Mouse (Mus musculus) limb, embryonic 12.5 days (tissue): ENCODE data around the gene Gm21693. TPM values are rescaled to one million over a fixed set of nuclear protein-coding genes. Genes with fewer than 3 reads are reported as not detected.
"Not testable (repeated sequence)": the region's sequence is repeated elsewhere in the genome, so short reads cannot be mapped to it uniquely, and the experiment has no call there.

ENCODE experiments used
- ATAC-seq: fragments of 200-750 bp; cut with Nextera tagmentation; 2 replicates; pipeline ENCODE4 v1.8.0; 2017; ENCODE audit warnings: low read depth, moderate TSS enrichment; ENCODE audit not compliant: insufficient number of reproducible peaks, insufficient read depth, low FRiP score, low TSS enrichment
- H3K27ac ChIP-seq: fragments of 300-500 bp; sonication (generic); 2 replicates; pipeline ENCODE4 v1.5.1; 2016; ENCODE audit warnings: mild to moderate bottlenecking, moderate library complexity
- H3K27me3 ChIP-seq: fragments of 300-500 bp; sonication (generic); 2 replicates; pipeline ENCODE4 v1.6.1; 2016; ENCODE audit warnings: mild to moderate bottlenecking, moderate library complexity
- H3K36me3 ChIP-seq: fragments of 300-500 bp; sonication (generic); 2 replicates; pipeline ENCODE4 v1.6.1; 2016; ENCODE audit warnings: mild to moderate bottlenecking, moderate library complexity
- H3K4me1 ChIP-seq: fragments of 300-500 bp; sonication (generic); replicated peaks from 2 replicates; pipeline ENCODE4 v1.6.1; 2016
- H3K4me2 ChIP-seq: fragments of 300-500 bp; sonication (generic); 2 replicates; pipeline ENCODE4 v1.6.1; 2016; ENCODE audit warnings: mild to moderate bottlenecking, moderate library complexity
- H3K4me3 ChIP-seq: fragments of 300-500 bp; sonication (generic); replicated peaks from 2 replicates; pipeline ENCODE4 v1.5.1; 2016; ENCODE audit warnings: mild to moderate bottlenecking
- H3K9ac ChIP-seq: fragments of 300-500 bp; sonication (generic); replicated peaks from 2 replicates; pipeline ENCODE4 v1.6.1; 2016; ENCODE audit warnings: mild to moderate bottlenecking, moderate library complexity
- H3K9me3 ChIP-seq: fragments of 300-500 bp; sonication (generic); 2 replicates; pipeline ENCODE4 v1.6.1; 2016; ENCODE audit warnings: mild to moderate bottlenecking, moderate library complexity
- WGBS: fragments of 180-500 bp; shearing (Covaris S2); methylation state at CpG from one replicate; pipeline ENCODE4 v1.1.7; 2016; 5-methylcytosine and 5-hydroxymethylcytosine counted together
- polyA plus RNA-seq: library from polyadenylated mRNA; unstranded; fragments of >200 nt; fragmentation: Nextera tagmentation; extraction: Ambion mirVana; gene quantifications from 2 replicates; pipeline ENCODE4 v1.2.1, GENCODE M21; 2016

Gene Gm21693
- not detected in 2 replicates for polyA plus RNA-seq

GRCm38 (mm10) chrY:3345229-3345628, at the start of gene Gm21693:
Gm21693 (minus strand) TSS chrY:3345329.
- H3K4me3 ChIP-seq, H3K4me2 ChIP-seq, H3K27me3 ChIP-seq, H3K9ac ChIP-seq, H3K36me3 ChIP-seq, ATAC-seq, H3K9me3 ChIP-seq, H3K27ac ChIP-seq, H3K4me1 ChIP-seq: not testable (repeated sequence)
- WGBS = no CpG with 5 or more reads among the region's 9 CpGs

GRCm38 (mm10) chrY:3340661-3341060, 4.5 kb downstream of the Gm21693 start:
- H3K36me3 ChIP-seq, H3K4me1 ChIP-seq, ATAC-seq, H3K27me3 ChIP-seq, H3K9me3 ChIP-seq, H3K27ac ChIP-seq, H3K4me2 ChIP-seq, H3K9ac ChIP-seq, H3K4me3 ChIP-seq: not testable (repeated sequence)
- no CpG with 5 or more reads among the region's 11 CpGs for WGBS

GRCm38 (mm10) chrY:3306349-3306748, 38.8 kb downstream of the Gm21693 start, which contains the start of gene Gm21677:
Gm21677 (minus strand) TSS chrY:3306449.
- not testable (repeated sequence) for H3K4me3 ChIP-seq, H3K9ac ChIP-seq, H3K4me1 ChIP-seq, H3K27ac ChIP-seq, ATAC-seq, H3K36me3 ChIP-seq, H3K4me2 ChIP-seq, H3K27me3 ChIP-seq, H3K9me3 ChIP-seq
- WGBS = no CpG with 5 or more reads among the region's 9 CpGs

Other genes with a start within 250 kb of the Gm21693 start
- gene Gm21677, start 38.9 kb downstream of the Gm21693 start, polyA plus RNA-seq = not detected in 2 replicates
- gene Gm21704, start 64.8 kb upstream of the Gm21693 start, polyA plus RNA-seq = not detected in 2 replicates
- gene Gm21708, start 64.8 kb upstream of the Gm21693 start, polyA plus RNA-seq = not detected in 2 replicates